Mouse (Mus musculus) small intestine, adult 2 months (tissue): ENCODE data around the gene Sgms1. TPM values are rescaled to one million over a fixed set of nuclear protein-coding genes. Genes with fewer than 3 reads are reported as not detected.
A peak's percentile ranks its signal among the peaks of the same experiment; 100 is the strongest.

Source experiments
- H3K27ac ChIP-seq: fragments of 200-500 bp; 2 replicates; pipeline ENCODE4 v1.5.1; 2012; ENCODE audit warnings: low read depth, low read length, control low read depth, inconsistent platforms; ENCODE audit not compliant: insufficient read depth
- H3K27me3 ChIP-seq: fragments of 200-500 bp; 2 replicates; pipeline ENCODE4 v1.6.1; 2012; ENCODE audit warnings: mild to moderate bottlenecking, moderate library complexity, low read length, inconsistent platforms; ENCODE audit not compliant: control insufficient read depth, insufficient read depth
- H3K36me3 ChIP-seq: fragments of 200-500 bp; 2 replicates; pipeline ENCODE4 v1.6.1; 2012; ENCODE audit warnings: mild to moderate bottlenecking, low read length, control low read depth, inconsistent platforms; ENCODE audit not compliant: control insufficient read depth, insufficient read depth
- H3K4me1 ChIP-seq: fragments of 200-500 bp; 2 replicates; pipeline ENCODE4 v1.6.1; 2012; ENCODE audit warnings: low read length, inconsistent platforms, mixed read lengths; ENCODE audit not compliant: control insufficient read depth, insufficient read depth, insufficient read length
- H3K4me3 ChIP-seq: fragments of 200-500 bp; 2 replicates; pipeline ENCODE4 v1.5.1; 2012; ENCODE audit warnings: low read depth, mild to moderate bottlenecking, control low read depth, inconsistent platforms, low read length, moderate library complexity
- CTCF ChIP-seq: fragments of 200-500 bp; IDR thresholded peaks from 2 replicates; pipeline ENCODE4 v1.5.1; 2012; ENCODE audit warnings: low read depth, mild to moderate bottlenecking, control low read depth, inconsistent platforms, low read length, moderate library complexity, mixed read lengths; ENCODE audit not compliant: insufficient replicate concordance, insufficient read length; ENCODE audit errors: extremely low read depth
- POLR2A ChIP-seq: fragments of 200-500 bp; IDR thresholded peaks from 2 replicates; pipeline ENCODE4 v1.6.1; 2012; ENCODE audit warnings: low read depth, mild to moderate bottlenecking, control low read depth, inconsistent platforms, low read length, moderate library complexity
- WGBS: fragments of 180-500 bp; shearing (Covaris S2); methylation state at CpG from one replicate; pipeline ENCODE4 v1.1.7; 2018; 5-methylcytosine and 5-hydroxymethylcytosine counted together
- polyA plus RNA-seq: library from polyadenylated mRNA; depleted of rRNA; stranded (reverse); fragments of >200 nt; gene quantifications from 2 replicates; pipeline ENCODE4 v1.2.3, GENCODE M21; 2012

Sgms1 gene
- polyA plus RNA-seq, 1 experiment, result 7.5 TPM

DNA sequence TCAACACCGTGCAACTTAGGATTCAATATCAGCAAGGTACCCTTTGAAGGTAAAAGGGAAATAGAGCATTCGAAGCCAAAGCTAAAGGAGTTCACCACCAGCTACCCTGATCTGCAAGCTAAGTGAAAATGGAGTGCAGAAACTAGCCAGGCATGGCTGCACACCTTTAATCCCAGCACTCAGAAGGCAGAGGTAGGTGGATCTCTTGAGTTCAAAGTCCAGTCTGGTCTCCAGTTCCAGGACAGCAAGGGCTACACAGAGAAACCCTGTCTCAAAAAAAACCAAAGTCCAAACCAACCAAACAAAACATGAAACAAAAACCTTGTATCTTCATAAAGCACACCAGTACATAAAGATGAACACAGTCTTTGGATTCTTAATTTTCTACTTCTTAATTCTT lies 269.8 kb downstream of the Sgms1 start:
- H3K27ac ChIP-seq, result no peak overlapping the region
- peaks cover 2% of the 10 kb centered on the region; the same call in 1 of the 2 replicates for H3K4me1 ChIP-seq
- 53% methylated on average over 2 of the region's 2 CpGs for WGBS
- H3K36me3 ChIP-seq, result peaks cover 10% of the 10 kb centered on the region
- no peaks in the 10 kb centered on the region for H3K27me3 ChIP-seq
- TF ChIP-seq CTCF (no peak), POLR2A (no peak)
- no peak overlapping the region for H3K4me3 ChIP-seq

DNA sequence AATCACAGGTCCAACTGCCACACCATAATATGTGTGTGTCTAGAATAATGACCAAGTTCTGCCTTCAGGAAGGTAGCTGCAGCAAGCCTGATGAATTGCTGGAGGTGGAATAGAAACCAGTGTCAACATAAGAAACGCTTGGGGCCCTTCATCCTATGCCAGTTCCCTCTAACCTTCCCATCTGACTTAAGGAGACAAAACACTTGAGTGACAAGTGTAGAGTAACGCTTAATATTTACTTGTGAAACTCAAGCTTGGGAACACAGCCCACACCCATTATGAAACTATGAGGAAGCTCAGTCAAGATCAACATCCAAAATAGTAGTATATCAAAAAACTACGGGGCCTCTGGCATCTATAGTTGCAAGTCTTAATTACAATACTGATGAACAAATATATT lies 271.0 kb downstream of the Sgms1 start:
- TF ChIP-seq CTCF (no peak), POLR2A (no peak)
- Histone ChIP-seq H3K4me1 (peaks cover 2% of the 10 kb centered on the region; the same call in 1 of the 2 replicates), H3K27me3 (no peaks in the 10 kb centered on the region), H3K36me3 (peaks cover 4% of the 10 kb centered on the region), H3K4me3 (no peak overlapping the region), H3K27ac (no peak overlapping the region)
- WGBS, result 51% methylated on average over 3 of the region's 3 CpGs

DNA sequence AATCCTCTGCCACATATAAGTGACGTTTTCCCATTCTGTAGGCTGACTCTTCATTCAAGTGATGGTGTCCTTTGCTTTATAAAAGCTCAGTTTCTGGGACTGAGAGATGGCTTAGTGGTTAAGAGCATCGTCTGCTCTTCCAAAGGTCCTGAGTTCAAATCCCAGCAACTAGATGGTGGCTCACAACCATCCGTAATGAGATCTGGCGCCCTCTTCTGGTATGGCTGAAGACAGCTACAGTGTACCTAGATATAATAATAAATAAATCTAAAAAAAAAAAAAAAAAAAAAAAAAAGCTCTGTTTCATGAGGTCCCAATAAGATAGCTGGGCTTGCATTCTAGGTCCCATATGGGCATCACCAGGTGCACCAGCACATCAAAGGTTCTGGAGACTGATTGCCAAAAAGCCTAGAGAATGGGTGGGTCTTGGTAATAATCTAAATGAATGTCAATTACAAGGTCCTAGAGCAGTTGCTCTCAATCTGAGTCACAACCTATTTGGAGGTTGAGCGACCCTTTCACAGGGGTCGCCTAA lies 272.0 kb downstream of the Sgms1 start:
- Histone ChIP-seq H3K36me3 (peaks cover 4% of the 10 kb centered on the region), H3K4me1 (peaks cover 2% of the 10 kb centered on the region; the same call in 1 of the 2 replicates), H3K27me3 (no peaks in the 10 kb centered on the region), H3K4me3 (no peak overlapping the region), H3K27ac (no peak overlapping the region)
- WGBS, result 89% methylated on average over 6 of the region's 6 CpGs
- TF ChIP-seq POLR2A, result no peak
- no peak for TF ChIP-seq CTCF

DNA sequence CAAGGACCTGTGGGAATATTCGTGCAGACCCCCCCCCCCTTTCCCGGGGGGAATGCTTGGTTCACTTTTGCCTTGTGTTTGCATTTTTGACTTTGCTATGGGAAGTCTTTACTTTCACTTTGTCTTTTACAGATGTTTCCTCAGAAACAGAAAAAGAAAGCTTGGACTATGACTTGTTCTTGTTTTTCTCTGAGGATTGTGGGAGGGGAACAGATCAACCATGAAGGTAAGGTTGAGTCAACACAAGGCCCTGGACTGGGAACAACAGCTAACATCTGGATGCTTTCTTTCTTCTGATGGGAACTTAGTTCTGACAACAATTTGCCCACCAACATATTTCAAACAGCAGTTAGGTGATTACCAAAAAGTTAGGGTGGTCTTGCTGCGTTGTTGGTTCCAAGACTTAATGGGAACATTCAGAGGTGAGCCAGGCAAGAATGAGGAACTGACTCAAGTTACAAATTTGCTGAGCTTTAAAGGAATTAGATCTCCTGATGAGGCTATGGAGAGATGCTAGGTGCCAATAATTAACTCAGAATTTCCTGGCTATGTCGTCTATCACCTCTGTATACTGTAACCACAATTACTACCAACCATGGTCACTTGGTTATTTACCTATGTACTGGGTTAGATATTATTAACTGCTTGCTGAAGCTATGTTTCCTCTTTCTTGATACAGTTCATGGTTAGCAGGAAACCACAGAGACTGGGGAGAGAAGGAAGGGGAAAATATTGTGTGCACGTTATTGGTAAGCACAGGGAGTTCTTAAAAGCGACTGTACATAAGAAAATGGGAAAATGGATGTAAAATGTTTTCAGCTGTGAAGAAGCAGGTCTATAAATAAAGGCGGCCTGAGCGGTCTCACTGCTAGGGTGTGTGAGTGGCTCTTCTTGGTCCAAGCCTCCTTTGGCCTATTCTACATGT lies 277.4 kb downstream of the Sgms1 start:
- 67% methylated on average over 8 of the region's 8 CpGs for WGBS

DNA sequence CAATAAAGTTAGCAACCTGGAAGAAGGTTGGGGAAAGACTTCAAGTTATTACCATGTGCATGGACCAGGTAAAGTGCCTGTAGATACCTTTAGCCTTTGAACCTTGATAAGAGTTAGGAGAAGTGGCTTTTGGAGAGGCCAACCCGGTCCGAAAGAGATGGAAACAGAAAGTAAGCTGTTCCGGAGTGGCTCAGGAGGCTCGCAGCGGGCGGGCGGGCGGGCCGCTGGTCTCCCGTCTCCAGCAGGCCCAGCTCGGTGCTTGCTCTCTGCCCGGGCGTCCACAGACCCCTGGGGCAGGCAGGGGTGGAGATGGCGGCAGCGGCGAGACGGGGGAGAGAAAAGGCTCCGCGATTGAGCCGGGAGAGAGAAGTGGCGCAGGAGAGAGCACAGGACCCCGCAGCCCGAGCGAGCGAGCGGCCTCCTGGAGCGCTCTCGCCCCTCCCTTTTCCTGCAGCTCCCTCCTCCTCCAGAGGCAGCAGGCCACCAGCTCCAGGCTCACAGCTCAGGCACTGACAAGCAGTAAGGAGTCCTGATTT lies 281.7 kb downstream of the Sgms1 start, which contains the start of gene Asah2:
Gene Asah2, minus strand, starts transcription at position 441 of the 536 bp plus-strand sequence.
- H3K4me1 ChIP-seq, result peaks cover 11% of the 10 kb centered on the region
- TF ChIP-seq CTCF (no peak), POLR2A (peak; percentile 75)
- H3K27me3 ChIP-seq, result no peaks in the 10 kb centered on the region
- no peaks in the 10 kb centered on the region for H3K36me3 ChIP-seq
- H3K27ac ChIP-seq, result peak within 1 kb of the TSS; percentile 99
- under 1% methylated on average over 28 of the region's 28 CpGs for WGBS
- peak within 1 kb of the TSS; percentile 99 for H3K4me3 ChIP-seq

More for the DNA sequence above, 277.4 kb downstream of the Sgms1 start:
- Histone ChIP-seq H3K27me3 (no peaks in the 10 kb centered on the region), H3K4me3 (no peak overlapping the region), H3K27ac (no peak overlapping the region), H3K36me3 (no peaks in the 10 kb centered on the region), H3K4me1 (peaks cover under 1% of the 10 kb centered on the region; the same call in 1 of the 2 replicates)
- TF ChIP-seq POLR2A (no peak), CTCF (no peak)

DNA sequence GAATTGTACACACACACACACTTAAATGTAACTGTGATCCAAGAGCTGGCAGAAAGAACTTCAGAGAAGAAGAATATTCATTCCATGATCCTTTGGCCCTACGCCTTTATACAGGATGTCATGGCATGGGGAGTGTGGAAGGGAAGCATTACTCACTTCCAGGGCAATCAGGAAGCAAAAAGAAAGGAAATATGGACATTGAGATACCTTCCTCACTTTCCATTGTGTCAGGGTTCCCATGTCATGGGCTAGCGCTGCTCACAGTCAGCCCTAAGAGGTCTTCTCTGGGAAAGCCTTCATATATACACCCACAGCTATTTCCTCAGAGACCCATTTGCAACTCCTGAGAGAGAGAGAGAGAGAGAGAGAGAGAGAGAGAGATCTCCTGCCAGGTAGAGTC lies 282.8 kb downstream of the Sgms1 start:
- peaks cover 11% of the 10 kb centered on the region for H3K4me1 ChIP-seq
- no peaks in the 10 kb centered on the region for H3K36me3 ChIP-seq
- H3K27ac ChIP-seq, result peak overlapping the region; percentile 99
- no peak overlapping the region for H3K4me3 ChIP-seq
- H3K27me3 ChIP-seq, result no peaks in the 10 kb centered on the region
- TF ChIP-seq CTCF (no peak), POLR2A (no peak)
- WGBS, result 85% methylated on average over 2 of the region's 2 CpGs

DNA sequence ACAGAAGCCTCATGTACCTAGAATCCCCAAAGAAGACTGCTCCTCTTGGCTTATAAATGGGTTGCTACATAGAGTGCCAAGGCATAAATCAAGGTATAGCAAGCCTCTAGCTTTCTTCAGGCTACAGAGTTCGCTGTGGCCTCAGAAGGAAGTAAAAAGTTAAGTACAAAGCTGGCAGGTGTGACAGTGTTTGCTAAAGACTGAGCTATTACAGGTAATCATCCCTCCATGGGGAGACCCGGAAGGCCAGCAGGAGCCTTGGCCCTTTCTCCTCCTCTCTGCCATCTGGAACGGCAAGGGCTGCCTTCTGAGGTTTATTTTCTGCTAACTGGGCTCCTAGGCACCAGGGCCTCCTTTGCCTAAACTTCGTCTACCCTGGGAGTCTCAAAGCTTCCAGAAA lies 285.3 kb downstream of the Sgms1 start:
- no peaks in the 10 kb centered on the region for H3K36me3 ChIP-seq
- H3K27me3 ChIP-seq, result no peaks in the 10 kb centered on the region
- no peak overlapping the region for H3K4me3 ChIP-seq
- WGBS, result 34% methylated on average over 4 of the region's 4 CpGs
- H3K27ac ChIP-seq, result peak overlapping the region; percentile 48
- peaks cover 11% of the 10 kb centered on the region for H3K4me1 ChIP-seq
- TF ChIP-seq POLR2A, result no peak
- TF ChIP-seq CTCF, result no peak
